Mouse (Mus musculus): Measurements from ENCODE around the gene Fam83f. TPM values are rescaled to one million over a fixed set of nuclear protein-coding genes. Genes with fewer than 3 reads are reported as not detected.
"Not testable (repeated sequence)": the region's sequence is repeated elsewhere in the genome, so short reads cannot be mapped to it uniquely, and the experiment has no call there.

The Fam83f gene
- polyA plus RNA-seq, 1 experiment from 2014 or later, result 0.37 TPM

- Histone ChIP-seq H3K36me3 (replicated peaks) (no peaks in the 10 kb centered on the region), H3K4me3 (no peak overlapping the region), H3K9me3 (no peaks in the 10 kb centered on the region), H3K27ac (no peak overlapping the region), H3K4me1 (peaks cover 17% of the 10 kb centered on the region), H3K27me3 (ENCODE audit: poor library complexity, severe bottlenecking) (peaks cover 5% of the 10 kb centered on the region; the same call in 1 of the 2 replicates)
- no peak for DNase-seq (ENCODE audit: extremely low spot score, low spot score)
- WGBS, result 80% methylated on average over 4 of the region's 4 CpGs
Measured at GRCm38 (mm10) chr15:80714299-80714698, 42.7 kb downstream of the Fam83f start.

- Histone ChIP-seq H3K4me1 (peaks cover 7% of the 10 kb centered on the region), H3K36me3 (replicated peaks) (no peaks in the 10 kb centered on the region), H3K4me3 (no peak overlapping the region), H3K27ac (no peak overlapping the region), H3K9me3 (no peaks in the 10 kb centered on the region), H3K27me3 (ENCODE audit: poor library complexity, severe bottlenecking) (peaks cover 5% of the 10 kb centered on the region; the same call in 1 of the 2 replicates)
- no peak for DNase-seq (ENCODE audit: extremely low spot score, low spot score)
- 88% methylated on average over 8 of the region's 8 CpGs for WGBS
Measured at GRCm38 (mm10) chr15:80716631-80717135, 45.0 kb downstream of the Fam83f start.

DNA sequence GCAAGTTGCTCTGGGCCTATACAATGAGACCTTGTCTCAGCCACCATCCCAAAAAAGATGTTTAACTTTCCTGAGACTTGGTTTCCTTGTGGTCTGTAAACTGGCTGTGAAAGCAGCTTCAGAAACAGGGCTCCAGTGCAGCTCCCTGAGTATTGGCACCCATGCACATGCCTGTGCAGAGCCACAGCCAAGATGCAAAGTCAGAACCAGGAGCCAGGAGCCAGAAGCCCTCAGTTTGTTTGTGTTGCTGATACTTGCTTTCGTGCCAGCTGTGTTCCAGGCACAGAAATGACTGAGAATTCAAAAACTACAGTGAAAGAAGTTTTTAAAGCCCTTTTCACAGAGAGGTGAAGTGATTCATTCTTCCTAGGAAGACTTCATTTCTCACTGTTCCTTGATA, 45.8 kb downstream of the Fam83f start:
- H3K9me3 ChIP-seq, result no peaks in the 10 kb centered on the region
- no peak overlapping the region for H3K27ac ChIP-seq
- H3K27me3 ChIP-seq (ENCODE audit: poor library complexity, severe bottlenecking), result peaks cover 1% of the 10 kb centered on the region; the same call in 1 of the 2 replicates
- H3K4me1 ChIP-seq, result 0 out of 2 replicates have a peak, but pooled peaks cover under 1% of the 10 kb centered on the region
- 70% methylated on average over 1 of the region's 1 CpGs for WGBS
- DNase-seq (ENCODE audit: extremely low spot score, low spot score), result no peak
- H3K4me3 ChIP-seq, result no peak overlapping the region
- no peaks in the 10 kb centered on the region for H3K36me3 ChIP-seq (replicated peaks)

DNA sequence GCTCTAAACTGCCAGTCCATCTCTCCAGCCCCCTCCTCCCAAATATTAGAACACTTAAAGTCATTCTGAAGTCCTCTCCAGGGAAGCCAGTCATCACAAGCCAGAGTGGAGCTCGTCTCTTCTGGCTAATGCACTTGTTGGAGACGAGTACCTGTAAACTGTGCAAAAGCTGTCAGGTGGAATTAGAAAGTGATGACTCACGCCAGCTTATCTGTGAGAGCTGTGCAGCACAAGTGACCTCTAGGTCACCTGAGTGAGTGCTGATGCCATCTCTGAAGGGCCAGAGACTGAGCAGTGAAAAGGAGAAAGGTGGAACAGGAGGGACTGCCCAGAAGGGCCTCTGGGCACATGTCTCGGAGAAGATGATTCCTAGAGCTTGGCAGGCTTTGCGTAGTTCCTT, 48.6 kb downstream of the Fam83f start:
- WGBS, result 81% methylated on average over 5 of the region's 5 CpGs
- DNase-seq (ENCODE audit: extremely low spot score, low spot score), result no peak
- no peaks in the 10 kb centered on the region for H3K9me3 ChIP-seq
- H3K27ac ChIP-seq, result no peak overlapping the region
- H3K4me1 ChIP-seq, result 0 out of 2 replicates have a peak, but pooled peaks cover 4% of the 10 kb centered on the region
- H3K4me3 ChIP-seq, result no peak overlapping the region
- H3K36me3 ChIP-seq (replicated peaks), result no peaks in the 10 kb centered on the region
- no peaks in the 10 kb centered on the region for H3K27me3 ChIP-seq (ENCODE audit: poor library complexity, severe bottlenecking)

GRCm38 (mm10) chr15:80721861-80722260, 50.2 kb downstream of the Fam83f start:
- H3K36me3 ChIP-seq (replicated peaks), result no peaks in the 10 kb centered on the region
- H3K4me3 ChIP-seq, result no peak overlapping the region
- no peaks in the 10 kb centered on the region for H3K9me3 ChIP-seq
- H3K27me3 ChIP-seq (ENCODE audit: poor library complexity, severe bottlenecking), result no peaks in the 10 kb centered on the region
- 0 out of 2 replicates have a peak, but pooled peaks cover 4% of the 10 kb centered on the region for H3K4me1 ChIP-seq
- no peak for DNase-seq (ENCODE audit: extremely low spot score, low spot score)
- WGBS, result 87% methylated on average over 6 of the region's 6 CpGs
- no peak overlapping the region for H3K27ac ChIP-seq

- Histone ChIP-seq H3K4me3 (no peak overlapping the region), H3K4me1 (0 out of 2 replicates have a peak, but pooled peaks cover 4% of the 10 kb centered on the region), H3K27me3 (ENCODE audit: poor library complexity, severe bottlenecking) (no peaks in the 10 kb centered on the region), H3K36me3 (replicated peaks) (no peaks in the 10 kb centered on the region), H3K9me3 (no peaks in the 10 kb centered on the region), H3K27ac (no peak overlapping the region)
- DNase-seq (ENCODE audit: extremely low spot score, low spot score), result no peak
- 65% methylated on average over 3 of the region's 3 CpGs for WGBS
Measured at GRCm38 (mm10) chr15:80722366-80722765, 50.7 kb downstream of the Fam83f start.

- 75% methylated on average over 2 of the region's 2 CpGs for WGBS
Measured at GRCm38 (mm10) chr15:80729477-80729876, 57.8 kb downstream of the Fam83f start.

DNA sequence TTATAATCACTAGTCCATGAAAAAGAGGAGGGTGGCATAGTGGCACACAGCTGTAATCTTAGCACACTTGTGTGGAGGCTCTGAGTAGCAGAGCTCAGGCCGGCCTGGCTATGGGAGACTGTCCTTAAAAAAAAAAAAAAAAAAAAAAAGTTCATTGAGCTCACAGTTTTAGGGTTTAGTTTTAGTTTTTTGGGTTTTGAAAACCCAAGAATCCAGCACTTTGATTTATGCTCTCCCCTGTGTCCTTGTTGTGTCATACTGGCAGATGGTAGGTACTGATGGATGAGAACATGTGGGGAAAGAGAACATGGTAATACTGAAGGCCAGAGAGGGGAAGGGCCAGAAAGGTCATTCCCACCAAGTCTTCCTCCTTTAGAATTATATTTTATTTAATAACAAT, 59.4 kb downstream of the Fam83f start:
- Histone ChIP-seq H3K4me3 (no peak overlapping the region), H3K9me3 (no peaks in the 10 kb centered on the region), H3K27ac (no peak overlapping the region), H3K36me3 (replicated peaks) (no peaks in the 10 kb centered on the region), H3K27me3 (ENCODE audit: poor library complexity, severe bottlenecking) (no peaks in the 10 kb centered on the region), H3K4me1 (peaks cover 10% of the 10 kb centered on the region)
- 100% methylated on average over 1 of the region's 1 CpGs for WGBS
- no peak for DNase-seq (ENCODE audit: extremely low spot score, low spot score)

More at GRCm38 (mm10) chr15:80729477-80729876, 57.8 kb downstream of the Fam83f start:
- H3K36me3 ChIP-seq (replicated peaks), result no peaks in the 10 kb centered on the region
- H3K27me3 ChIP-seq (ENCODE audit: poor library complexity, severe bottlenecking), result no peaks in the 10 kb centered on the region
- no peaks in the 10 kb centered on the region for H3K9me3 ChIP-seq
- no peak overlapping the region for H3K4me3 ChIP-seq
- H3K27ac ChIP-seq, result no peak overlapping the region
- DNase-seq (ENCODE audit: extremely low spot score, low spot score), result no peak
- peaks cover 10% of the 10 kb centered on the region for H3K4me1 ChIP-seq

GRCm38 (mm10) chr15:80731511-80731910, 59.9 kb downstream of the Fam83f start:
- H3K9me3 ChIP-seq, result no peaks in the 10 kb centered on the region
- WGBS, result 91% methylated on average over 3 of the region's 3 CpGs
- no peaks in the 10 kb centered on the region for H3K36me3 ChIP-seq (replicated peaks)
- no peak overlapping the region for H3K4me3 ChIP-seq
- peaks cover 10% of the 10 kb centered on the region for H3K4me1 ChIP-seq
- DNase-seq (ENCODE audit: extremely low spot score, low spot score), result no peak
- H3K27me3 ChIP-seq (ENCODE audit: poor library complexity, severe bottlenecking), result no peaks in the 10 kb centered on the region
- no peak overlapping the region for H3K27ac ChIP-seq

- Histone ChIP-seq H3K27ac (no peak overlapping the region), H3K4me3 (no peak overlapping the region), H3K36me3 (replicated peaks) (no peaks in the 10 kb centered on the region), H3K9me3 (no peaks in the 10 kb centered on the region), H3K27me3 (ENCODE audit: poor library complexity, severe bottlenecking) (no peaks in the 10 kb centered on the region), H3K4me1 (peaks cover 10% of the 10 kb centered on the region)
- no peak for DNase-seq (ENCODE audit: extremely low spot score, low spot score)
- WGBS, result 65% methylated on average over 4 of the region's 4 CpGs
Measured at GRCm38 (mm10) chr15:80732266-80733030, 60.8 kb downstream of the Fam83f start.

DNA sequence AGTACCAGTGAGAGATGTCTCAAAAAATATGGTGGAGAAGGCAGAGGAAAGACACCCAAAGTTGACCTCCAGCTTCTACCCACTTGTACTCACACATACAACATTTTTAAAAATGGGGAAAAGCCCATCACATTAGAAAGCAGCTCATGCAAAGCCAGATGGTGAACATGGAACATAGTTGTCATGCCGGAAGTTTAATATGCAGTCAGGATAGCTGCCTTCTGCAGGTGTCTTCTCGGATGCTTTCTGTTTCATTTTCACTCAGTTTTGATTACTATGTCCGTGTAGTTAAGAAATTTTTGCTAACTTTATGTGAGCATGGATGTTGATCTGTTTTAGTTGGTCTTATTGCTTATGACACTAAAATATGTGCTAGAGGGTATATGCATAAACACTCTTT, 63.7 kb downstream of the Fam83f start:
- Histone ChIP-seq H3K27ac (no peak overlapping the region), H3K4me3 (no peak overlapping the region), H3K36me3 (replicated peaks) (no peaks in the 10 kb centered on the region), H3K9me3 (no peaks in the 10 kb centered on the region), H3K4me1 (peaks cover 10% of the 10 kb centered on the region), H3K27me3 (ENCODE audit: poor library complexity, severe bottlenecking) (no peaks in the 10 kb centered on the region)
- WGBS, result 92% methylated on average over 3 of the region's 3 CpGs
- DNase-seq (ENCODE audit: extremely low spot score, low spot score), result no peak

DNA sequence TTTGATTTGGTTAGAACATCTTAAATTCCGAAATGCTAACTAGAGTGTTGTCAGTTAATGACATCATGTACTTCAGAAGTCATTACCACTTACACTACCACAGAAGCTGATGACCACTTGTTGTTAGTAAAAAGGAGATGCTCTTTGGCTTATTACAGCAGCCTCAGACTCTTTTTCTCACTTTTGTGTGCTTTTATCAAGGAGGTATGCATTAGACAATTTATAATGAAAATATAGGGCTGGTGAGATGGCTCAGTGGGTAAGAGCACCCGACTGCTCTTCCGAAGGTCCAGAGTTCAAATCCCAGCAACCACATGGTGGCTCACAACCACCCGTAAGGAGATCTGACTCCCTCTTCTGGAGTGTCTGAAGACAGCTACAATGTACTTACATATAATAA, 64.1 kb downstream of the Fam83f start:
- H3K36me3 ChIP-seq (replicated peaks); H3K4me1 ChIP-seq: not testable (repeated sequence)

GRCm38 (mm10) chr15:80736553-80736952, 64.9 kb downstream of the Fam83f start:
- no peak overlapping the region for H3K4me3 ChIP-seq
- WGBS, result 58% methylated on average over 1 of the region's 1 CpGs
- no peaks in the 10 kb centered on the region for H3K27me3 ChIP-seq (ENCODE audit: poor library complexity, severe bottlenecking)
- no peak for DNase-seq (ENCODE audit: extremely low spot score, low spot score)
- no peaks in the 10 kb centered on the region for H3K36me3 ChIP-seq (replicated peaks)
- H3K9me3 ChIP-seq, result no peaks in the 10 kb centered on the region
- no peak overlapping the region for H3K27ac ChIP-seq
- peaks cover 8% of the 10 kb centered on the region for H3K4me1 ChIP-seq

More for the DNA sequence above, 64.1 kb downstream of the Fam83f start:
- 90% methylated on average over 4 of the region's 4 CpGs for WGBS
- not testable (repeated sequence) for DNase-seq (ENCODE audit: extremely low spot score, low spot score); H3K4me3 ChIP-seq; H3K9me3 ChIP-seq; H3K27me3 ChIP-seq (ENCODE audit: poor library complexity, severe bottlenecking); H3K27ac ChIP-seq

Measured in forebrain, embryonic 10.5 days (tissue).